Mouse (Mus musculus) ovary, adult 10 weeks (tissue): ENCODE results near the gene Olfr153. TPM values are rescaled to one million over a fixed set of nuclear protein-coding genes. Genes with fewer than 3 reads are reported as not detected.

ENCODE experiments used
- polyA plus RNA-seq: library from polyadenylated mRNA; stranded (reverse); fragments of 350-450 nt; fragmentation: Illumina TruSeq; extraction: RNeasy Lipid Tissue Mini Kit (QIAGEN cat#74804); gene quantifications from one replicate; pipeline ENCODE4 v1.2.3, GENCODE M21; 2014

Olfr153 gene
- polyA plus RNA-seq, result not detected

GRCm38 (mm10) chr2:87531496-87531895 lies at the start of gene Olfr153:
Gene Olfr153 (plus strand): TSS chr2:87531796.

GRCm38 (mm10) chr2:87496993-87497392 lies 34.6 kb upstream of the Olfr153 start, which contains the start of gene Pramel7:
Gene Pramel7 (minus strand): TSS chr2:87497093.

GRCm38 (mm10) chr2:87506265-87506664 lies 25.3 kb upstream of the Olfr153 start, which contains the start of gene Pramel6:
Gene Pramel6 (plus strand): TSS chr2:87506565.

GRCm38 (mm10) chr2:87545442-87545841 lies 13.8 kb downstream of the Olfr153 start, which contains the start of gene Olfr1128:
Gene Olfr1128 (minus strand): TSS chr2:87545542.

GRCm38 (mm10) chr2:87573602-87574001 lies 42.0 kb downstream of the Olfr153 start, which contains the start of gene Olfr1129:
Gene Olfr1129 (plus strand): TSS chr2:87573902.

Other genes starting within 250 kb of the Olfr153 start
- gene Olfr1118, start 224.2 kb upstream of the Olfr153 start, polyA plus RNA-seq, result not detected
- gene Olfr1120, start 177.0 kb upstream of the Olfr153 start, polyA plus RNA-seq, result not detected
- not detected for gene Olfr1121, start 161.9 kb upstream of the Olfr153 start, polyA plus RNA-seq
- gene Olfr1122, start 145.9 kb upstream of the Olfr153 start, polyA plus RNA-seq, result not detected
- gene Olfr1123, start 115.2 kb upstream of the Olfr153 start, polyA plus RNA-seq, result not detected
- not detected for gene Olfr1124, start 101.5 kb upstream of the Olfr153 start, polyA plus RNA-seq
- gene Olfr1126, start 77.8 kb upstream of the Olfr153 start, polyA plus RNA-seq, result not detected
- gene Pramel7, start 34.7 kb upstream of the Olfr153 start, polyA plus RNA-seq, result not detected
- not detected for gene Pramel6, start 25.2 kb upstream of the Olfr153 start, polyA plus RNA-seq
- not detected for gene Olfr1128, start 13.7 kb downstream of the Olfr153 start, polyA plus RNA-seq
- gene Olfr1129, start 42.1 kb downstream of the Olfr153 start, polyA plus RNA-seq, result not detected
- not detected for gene Olfr1130, start 74.4 kb downstream of the Olfr153 start, polyA plus RNA-seq
- not detected for gene Olfr1131, start 95.3 kb downstream of the Olfr153 start, polyA plus RNA-seq
- gene Olfr1132, start 105.7 kb downstream of the Olfr153 start, polyA plus RNA-seq, result not detected
- gene Olfr1133, start 115.6 kb downstream of the Olfr153 start, polyA plus RNA-seq, result not detected
- not detected for gene Olfr1134, start 126.7 kb downstream of the Olfr153 start, polyA plus RNA-seq
- gene Olfr1135, start 141.9 kb downstream of the Olfr153 start, polyA plus RNA-seq, result not detected
- gene Olfr1136, start 162.2 kb downstream of the Olfr153 start, polyA plus RNA-seq, result not detected
- not detected for gene Olfr1137, start 181.4 kb downstream of the Olfr153 start, polyA plus RNA-seq
- not detected for gene Olfr1138, start 208.2 kb downstream of the Olfr153 start, polyA plus RNA-seq
- not detected for gene Olfr1140, start 212.0 kb downstream of the Olfr153 start, polyA plus RNA-seq
- gene Olfr1141, start 222.2 kb downstream of the Olfr153 start, polyA plus RNA-seq, result not detected
- not detected for gene Olfr152, start 247.7 kb downstream of the Olfr153 start, polyA plus RNA-seq